Mouse (Mus musculus) cerebellum, postnatal 10 days (tissue): ENCODE measurements around the gene Fbxw19.
"Not testable (repeated sequence)": the region's sequence is repeated elsewhere in the genome, so short reads cannot be mapped to it uniquely, and the experiment has no call there.

Source experiments
- DNase-seq, 2 experiments: peaks; one replicate each; pipeline ENCODE4 v3.0.0; 2021; ENCODE audit warnings: mixed read lengths in 2 of 2

Fbxw19 gene

GRCm38 (mm10) chr9:109495775-109496174 is at the start of gene Fbxw19:
Fbxw19 (minus strand) TSS chr9:109495875.
- DNase-seq = not testable (repeated sequence)

DNA sequence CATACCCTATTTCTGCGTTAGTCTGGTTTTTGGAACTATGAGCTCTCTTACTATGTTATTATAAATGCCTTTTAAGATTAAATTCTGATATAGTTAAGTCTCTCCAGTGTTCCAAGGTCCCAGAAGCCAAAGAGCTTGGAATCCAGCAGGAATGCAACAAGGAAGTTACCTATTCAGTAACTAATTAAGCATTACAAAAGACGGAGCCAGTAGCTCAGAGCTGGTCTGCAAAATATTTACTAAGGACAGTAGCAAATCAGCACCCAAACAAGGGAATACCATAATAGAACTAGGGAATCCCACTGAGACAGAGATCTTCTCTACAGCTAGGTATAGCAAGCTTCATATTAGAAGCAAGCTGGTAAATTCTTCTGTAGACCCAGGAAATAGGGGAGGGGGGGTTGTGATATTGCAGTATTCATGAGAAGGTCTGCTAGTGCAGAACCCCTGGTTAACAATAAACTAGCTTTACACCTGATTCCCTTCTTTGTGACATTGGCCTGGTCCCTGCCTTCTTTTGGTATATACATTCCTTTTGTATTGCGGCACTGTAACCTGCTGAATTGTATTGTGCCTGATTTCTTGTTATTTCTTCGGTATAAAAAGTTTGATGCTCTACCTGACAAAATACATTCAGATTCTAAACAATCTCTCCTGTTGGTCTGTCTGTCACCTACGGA is 27.9 kb upstream of the Fbxw19 start:
- no peak for DNase-seq

GRCm38 (mm10) chr9:109449040-109449439 is 46.6 kb downstream of the Fbxw19 start, which contains the start of gene Fbxw16:
Fbxw16 (minus strand) TSS chr9:109449140.
- DNase-seq = no peak

GRCm38 (mm10) chr9:109432956-109433355 is 62.7 kb downstream of the Fbxw19 start:
- no peak for DNase-seq
